Mouse (Mus musculus) forebrain, embryonic 11.5 days (tissue): ENCODE measurements around the gene Pnma5. TPM values are rescaled to one million over a fixed set of nuclear protein-coding genes. Genes with fewer than 3 reads are reported as not detected.

Experiments used
- ATAC-seq: fragments of 200-750 bp; cut with Nextera tagmentation; replicated peaks from 2 replicates; pipeline ENCODE4 v1.8.0; 2017; ENCODE audit warnings: moderate TSS enrichment; ENCODE audit not compliant: low FRiP score
- DNase-seq: peaks from one replicate; pipeline ENCODE4 v3.0.0-alpha.2; 2017; ENCODE audit warnings: low spot score
- H3K27ac ChIP-seq: fragments of 300-500 bp; sonication (generic); 2 replicates; pipeline ENCODE4 v1.5.1; 2014; ENCODE audit warnings: low read depth, low read length
- H3K27me3 ChIP-seq: fragments of 300-500 bp; sonication (generic); 2 replicates; pipeline ENCODE4 v1.6.1; 2014; ENCODE audit warnings: mild to moderate bottlenecking, low read length, mixed read lengths; ENCODE audit not compliant: control insufficient read depth, insufficient read depth
- H3K36me3 ChIP-seq: fragments of 300-500 bp; sonication (generic); 2 replicates; pipeline ENCODE4 v1.6.1; 2014; ENCODE audit warnings: mild to moderate bottlenecking, low read length, moderate library complexity, mixed read lengths; ENCODE audit not compliant: control insufficient read depth, insufficient read depth
- H3K4me1 ChIP-seq: fragments of 300-500 bp; sonication (generic); replicated peaks from 2 replicates; pipeline ENCODE4 v1.6.1; 2014; ENCODE audit warnings: low read length, mixed read lengths; ENCODE audit not compliant: control insufficient read depth, insufficient read depth
- H3K4me2 ChIP-seq: fragments of 300-500 bp; sonication (generic); 2 replicates; pipeline ENCODE4 v1.6.1; 2014; ENCODE audit warnings: low read depth, mild to moderate bottlenecking, low read length, moderate library complexity, mixed read lengths; ENCODE audit not compliant: severe bottlenecking
- H3K4me3 ChIP-seq: fragments of 300-500 bp; sonication (generic); 2 replicates; pipeline ENCODE4 v1.5.1; 2014; ENCODE audit warnings: low read depth, low read length
- H3K9ac ChIP-seq: fragments of 300-500 bp; sonication (generic); 2 replicates; pipeline ENCODE4 v1.6.1; 2014; ENCODE audit warnings: low read length
- H3K9me3 ChIP-seq: fragments of 300-500 bp; sonication (generic); 2 replicates; pipeline ENCODE4 v1.6.1; 2016; ENCODE audit warnings: low read length, mixed read lengths; ENCODE audit not compliant: control insufficient read depth
- WGBS: fragments of 180-500 bp; shearing (Covaris S2); extraction: QIAGEN DNeasy Blood & Tissue Kit; methylation state at CpG from one replicate; pipeline ENCODE4 v1.1.7; 2014; 5-methylcytosine and 5-hydroxymethylcytosine counted together
- polyA plus RNA-seq: library from polyadenylated mRNA; unstranded; fragments of >200 nt; fragmentation: Nextera tagmentation; extraction: Ambion mirVana; gene quantifications from 2 replicates; pipeline ENCODE4 v1.2.1, GENCODE M21; 2014

Pnma5 gene
- polyA plus RNA-seq, 1 experiment from 2014 or later, result 0.08 TPM

- 83% methylated on average over 12 of the region's 12 CpGs for WGBS
- H3K4me1 ChIP-seq, result no peaks in the 10 kb centered on the region
- H3K4me2 ChIP-seq, result no peak overlapping the region
- H3K4me3 ChIP-seq, result no peak overlapping the region
- no peaks in the 10 kb centered on the region for H3K36me3 ChIP-seq
- H3K27ac ChIP-seq, result no peak overlapping the region
- DNase-seq (no peak), ATAC-seq (no peak)
- no peaks in the 10 kb centered on the region for H3K27me3 ChIP-seq
- no peak overlapping the region for H3K9ac ChIP-seq
- no peaks in the 10 kb centered on the region for H3K9me3 ChIP-seq
These were observed 2.8 kb upstream of the Pnma5 start for GRCm38 (mm10) chrX:73039666-73040065.

GRCm38 (mm10) chrX:73038831-73039230 is 1.9 kb upstream of the Pnma5 start:
- no peak for ATAC-seq
- WGBS, result 89% methylated on average over 8 of the region's 8 CpGs

GRCm38 (mm10) chrX:73012846-73013245 is 24.1 kb downstream of the Pnma5 start:
- DNase-seq, result no peak
- H3K4me2 ChIP-seq, result no peak overlapping the region
- no peak for ATAC-seq
- no peaks in the 10 kb centered on the region for H3K4me1 ChIP-seq
- no peak overlapping the region for H3K9ac ChIP-seq
- H3K9me3 ChIP-seq, result no peaks in the 10 kb centered on the region
- no peak overlapping the region for H3K4me3 ChIP-seq
- WGBS, result 63% methylated on average over 4 of the region's 4 CpGs
- H3K27ac ChIP-seq, result no peak overlapping the region
- H3K36me3 ChIP-seq, result no peaks in the 10 kb centered on the region
- H3K27me3 ChIP-seq, result no peaks in the 10 kb centered on the region

More at GRCm38 (mm10) chrX:73038831-73039230, 1.9 kb upstream of the Pnma5 start:
- no peaks in the 10 kb centered on the region for H3K27me3 ChIP-seq
- H3K4me3 ChIP-seq, result no peak overlapping the region
- no peaks in the 10 kb centered on the region for H3K36me3 ChIP-seq
- no peak overlapping the region for H3K27ac ChIP-seq
- no peak for DNase-seq
- no peak overlapping the region for H3K4me2 ChIP-seq
- no peaks in the 10 kb centered on the region for H3K9me3 ChIP-seq
- H3K4me1 ChIP-seq, result no peaks in the 10 kb centered on the region
- no peak overlapping the region for H3K9ac ChIP-seq

GRCm38 (mm10) chrX:73007597-73008479 is 29.1 kb downstream of the Pnma5 start:
- H3K4me3 ChIP-seq, result peak overlapping the region; percentile 28
- 17% methylated on average over 24 of the region's 27 CpGs for WGBS
- peak overlapping the region; percentile 43; the same call in 1 of the 2 replicates for H3K4me2 ChIP-seq
- no peaks in the 10 kb centered on the region for H3K36me3 ChIP-seq
- H3K27ac ChIP-seq, result no peak overlapping the region
- no peaks in the 10 kb centered on the region for H3K9me3 ChIP-seq
- peak; percentile 99 for ATAC-seq
- DNase-seq, result peak; percentile 94
- H3K9ac ChIP-seq, result peak overlapping the region; percentile 12; the same call in 1 of the 2 replicates
- no peaks in the 10 kb centered on the region for H3K4me1 ChIP-seq
- H3K27me3 ChIP-seq, result no peaks in the 10 kb centered on the region

- H3K9me3 ChIP-seq, result no peaks in the 10 kb centered on the region
- no peak overlapping the region for H3K4me2 ChIP-seq
- H3K4me3 ChIP-seq, result no peak overlapping the region
- DNase-seq (no peak), ATAC-seq (no peak)
- WGBS, result 67% methylated on average over 4 of the region's 4 CpGs
- no peak overlapping the region for H3K9ac ChIP-seq
- H3K4me1 ChIP-seq, result no peaks in the 10 kb centered on the region
- no peaks in the 10 kb centered on the region for H3K27me3 ChIP-seq
- H3K36me3 ChIP-seq, result no peaks in the 10 kb centered on the region
- no peak overlapping the region for H3K27ac ChIP-seq
These were observed 31.2 kb downstream of the Pnma5 start for GRCm38 (mm10) chrX:73005678-73006077.

- 91% methylated on average over 5 of the region's 5 CpGs for WGBS
- Histone ChIP-seq H3K27me3 (no peaks in the 10 kb centered on the region), H3K4me2 (no peak overlapping the region), H3K9me3 (no peaks in the 10 kb centered on the region), H3K4me3 (no peak overlapping the region), H3K9ac (no peak overlapping the region), H3K4me1 (no peaks in the 10 kb centered on the region), H3K36me3 (no peaks in the 10 kb centered on the region), H3K27ac (no peak overlapping the region)
- ATAC-seq (no peak), DNase-seq (no peak)
These were observed 33.8 kb downstream of the Pnma5 start for GRCm38 (mm10) chrX:73003110-73003509.

GRCm38 (mm10) chrX:72995542-72995941 is 41.4 kb downstream of the Pnma5 start:
- no peak overlapping the region for H3K9ac ChIP-seq
- ATAC-seq (no peak), DNase-seq (no peak)
- H3K27ac ChIP-seq, result no peak overlapping the region
- H3K36me3 ChIP-seq, result no peaks in the 10 kb centered on the region
- no peaks in the 10 kb centered on the region for H3K9me3 ChIP-seq
- H3K4me1 ChIP-seq, result no peaks in the 10 kb centered on the region
- no peak overlapping the region for H3K4me2 ChIP-seq
- no peak overlapping the region for H3K4me3 ChIP-seq
- 86% methylated on average over 3 of the region's 3 CpGs for whole genome bisulfite sequencing
- no peaks in the 10 kb centered on the region for H3K27me3 ChIP-seq

GRCm38 (mm10) chrX:72992291-72992919 is 44.5 kb downstream of the Pnma5 start:
- H3K36me3 ChIP-seq, result no peaks in the 10 kb centered on the region
- ATAC-seq, result no peak
- no peaks in the 10 kb centered on the region for H3K27me3 ChIP-seq
- H3K4me1 ChIP-seq, result no peaks in the 10 kb centered on the region
- no peak overlapping the region for H3K4me2 ChIP-seq
- no peak overlapping the region for H3K4me3 ChIP-seq
- no peak overlapping the region for H3K9ac ChIP-seq
- no peak for DNase-seq
- no peak overlapping the region for H3K27ac ChIP-seq
- 55% methylated on average over 5 of the region's 5 CpGs for WGBS
- H3K9me3 ChIP-seq, result no peaks in the 10 kb centered on the region
